Mouse (Mus musculus) mature B cell (primary cell): ENCODE results near the gene Ppp6r2.

Experiments
- in situ Hi-C: fragments of 300-500 bp; cut with MboI; formaldehyde crosslinking; loops from 2 replicates; pipeline ENCODE4 v1.14.3; 2019

Gene Ppp6r2

DNA sequence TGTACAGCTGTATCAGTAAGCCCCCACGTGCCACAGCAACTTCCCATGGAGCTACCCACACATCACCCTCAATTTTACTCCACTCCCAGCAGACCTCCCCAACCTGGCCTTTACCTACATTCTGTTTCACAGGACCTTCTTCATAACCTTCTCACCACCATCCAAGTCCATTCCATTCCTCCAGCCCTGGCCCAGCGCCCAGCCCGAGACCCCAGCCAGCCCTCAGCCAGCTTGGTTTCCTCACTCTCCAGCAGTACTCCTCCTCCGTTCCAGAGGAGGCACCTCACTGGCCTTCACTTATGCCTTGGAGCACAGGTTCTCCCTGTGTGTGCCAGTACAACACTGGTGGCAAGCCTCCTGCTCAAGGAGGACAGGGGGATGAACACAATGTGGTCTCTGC lies 102.0 kb downstream of the Ppp6r2 start:
- in situ Hi-C loops, result no loop called here

DNA sequence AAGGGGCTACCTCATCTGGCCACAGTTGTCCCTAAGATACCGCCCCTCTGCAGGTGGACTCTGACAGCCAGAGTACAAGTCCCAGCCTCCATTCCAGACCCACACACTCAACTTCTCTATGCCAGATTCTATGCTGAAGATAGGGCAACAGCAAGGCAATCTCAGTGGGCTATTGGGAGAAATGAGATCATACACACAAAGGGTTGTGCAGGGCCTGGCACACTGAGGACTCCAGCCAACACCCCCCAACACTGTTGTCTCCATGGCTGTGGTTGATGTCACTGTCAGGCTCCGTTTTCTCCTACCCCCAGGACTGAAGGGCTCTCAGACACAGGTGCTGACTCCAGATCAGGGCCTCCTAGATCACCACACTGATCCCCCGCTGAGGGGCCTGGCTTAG lies 102.8 kb downstream of the Ppp6r2 start:
- in situ Hi-C loops, result no loop called here

DNA sequence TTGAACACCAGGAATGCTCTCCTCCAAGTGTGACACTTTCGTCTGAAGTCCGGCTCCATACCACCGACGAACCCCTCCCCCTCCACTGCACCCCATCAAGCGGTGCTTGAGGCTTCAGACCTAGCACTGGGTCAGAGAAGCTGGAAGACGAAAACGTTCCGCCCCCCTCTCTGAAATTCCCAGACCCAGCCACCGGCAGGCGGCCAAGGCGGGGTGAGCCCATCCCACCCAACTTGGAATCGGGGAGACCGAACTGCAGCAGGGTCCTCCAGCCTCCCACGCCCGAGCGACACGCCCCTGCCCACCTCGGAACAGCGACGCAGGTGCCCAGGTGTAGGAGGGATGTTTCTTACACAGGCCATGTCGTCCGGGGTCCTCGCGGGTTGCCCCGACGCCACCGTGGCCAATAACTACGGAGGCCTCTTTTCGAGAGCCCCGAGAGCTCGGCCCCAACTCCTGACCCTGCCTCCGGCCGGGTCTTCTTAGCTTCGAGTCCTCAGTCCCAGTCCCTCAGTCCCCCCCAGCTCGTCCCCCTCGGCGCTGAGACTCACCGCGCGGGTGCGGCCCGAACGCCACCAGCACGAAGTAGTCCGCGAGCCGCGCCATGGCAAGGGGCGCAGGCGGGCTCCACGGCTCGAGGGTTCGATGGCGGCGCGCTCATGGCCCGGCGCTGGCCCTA lies 103.3 kb downstream of the Ppp6r2 start:
- in situ Hi-C loops, result no loop called here

DNA sequence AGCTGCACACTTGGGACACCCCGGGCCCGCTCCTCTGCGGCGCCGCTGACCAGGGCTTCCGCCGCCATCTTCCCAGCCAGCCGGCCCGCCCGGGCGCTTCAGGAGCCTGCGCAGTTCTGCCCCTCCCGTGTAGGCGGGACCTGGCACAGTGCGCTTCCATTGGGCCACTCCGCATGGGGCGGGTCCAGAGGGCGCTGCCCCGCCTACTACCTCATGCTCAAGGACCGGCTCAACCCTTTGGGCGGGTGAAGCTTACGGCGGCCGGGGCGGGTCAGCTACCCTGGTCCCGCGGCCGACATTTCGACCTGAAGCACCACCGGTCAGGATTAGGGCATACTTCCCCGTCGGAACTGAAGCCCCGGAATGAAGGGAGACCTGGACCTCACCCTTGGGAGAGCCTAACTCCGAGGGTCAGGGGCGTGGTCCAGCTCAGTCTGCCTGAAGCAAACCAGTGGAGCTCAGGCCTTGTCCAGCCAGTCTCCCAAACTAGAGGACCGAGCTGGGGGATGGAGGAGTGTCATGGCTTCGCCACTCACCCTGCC lies 103.9 kb downstream of the Ppp6r2 start, which contains the start of gene Sbf1:
Gene Sbf1, minus strand, starts transcription at position 122 of the 542 bp plus-strand sequence.
- in situ Hi-C loops, result no loop called here

DNA sequence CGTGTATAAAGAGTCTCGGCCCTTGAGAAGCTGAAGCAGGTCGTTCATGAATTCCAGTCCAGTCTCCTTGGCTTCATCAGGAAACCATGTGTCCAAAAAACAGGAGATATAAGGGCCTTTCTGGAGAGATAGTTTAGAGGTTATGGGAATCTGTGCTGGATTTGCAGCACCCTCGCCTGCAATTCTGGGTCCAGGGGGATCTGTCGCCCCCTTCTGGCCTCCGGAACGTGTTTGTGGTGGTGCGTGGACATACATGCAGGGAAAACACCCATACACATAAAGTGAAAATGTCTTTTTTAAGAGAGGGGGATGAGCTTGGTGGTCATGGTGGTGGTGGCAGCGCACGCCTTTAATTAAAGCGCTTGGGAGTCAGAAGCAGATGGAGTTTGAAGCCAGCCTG lies 104.8 kb downstream of the Ppp6r2 start:
- in situ Hi-C loops, result no loop called here

DNA sequence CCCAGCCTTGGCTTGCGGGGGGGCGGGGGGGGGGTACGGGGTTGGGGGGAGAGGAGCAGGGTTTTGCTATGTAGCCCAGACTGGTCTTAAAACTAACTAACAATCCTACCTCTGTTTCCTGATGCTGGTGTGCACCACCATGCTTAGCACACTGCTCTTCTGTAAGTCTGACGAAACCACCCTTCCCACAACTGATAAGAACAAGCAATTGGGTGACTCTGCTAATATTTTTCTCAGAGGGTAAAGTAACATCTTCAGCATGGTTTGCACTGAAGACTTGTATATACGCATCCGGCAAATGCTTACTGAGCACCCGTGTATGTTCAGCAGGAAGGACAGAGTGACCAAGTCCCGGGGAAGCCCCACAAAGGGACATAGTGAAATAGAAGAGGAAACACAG lies 109.9 kb downstream of the Ppp6r2 start:
- in situ Hi-C loops, result no loop called here

DNA sequence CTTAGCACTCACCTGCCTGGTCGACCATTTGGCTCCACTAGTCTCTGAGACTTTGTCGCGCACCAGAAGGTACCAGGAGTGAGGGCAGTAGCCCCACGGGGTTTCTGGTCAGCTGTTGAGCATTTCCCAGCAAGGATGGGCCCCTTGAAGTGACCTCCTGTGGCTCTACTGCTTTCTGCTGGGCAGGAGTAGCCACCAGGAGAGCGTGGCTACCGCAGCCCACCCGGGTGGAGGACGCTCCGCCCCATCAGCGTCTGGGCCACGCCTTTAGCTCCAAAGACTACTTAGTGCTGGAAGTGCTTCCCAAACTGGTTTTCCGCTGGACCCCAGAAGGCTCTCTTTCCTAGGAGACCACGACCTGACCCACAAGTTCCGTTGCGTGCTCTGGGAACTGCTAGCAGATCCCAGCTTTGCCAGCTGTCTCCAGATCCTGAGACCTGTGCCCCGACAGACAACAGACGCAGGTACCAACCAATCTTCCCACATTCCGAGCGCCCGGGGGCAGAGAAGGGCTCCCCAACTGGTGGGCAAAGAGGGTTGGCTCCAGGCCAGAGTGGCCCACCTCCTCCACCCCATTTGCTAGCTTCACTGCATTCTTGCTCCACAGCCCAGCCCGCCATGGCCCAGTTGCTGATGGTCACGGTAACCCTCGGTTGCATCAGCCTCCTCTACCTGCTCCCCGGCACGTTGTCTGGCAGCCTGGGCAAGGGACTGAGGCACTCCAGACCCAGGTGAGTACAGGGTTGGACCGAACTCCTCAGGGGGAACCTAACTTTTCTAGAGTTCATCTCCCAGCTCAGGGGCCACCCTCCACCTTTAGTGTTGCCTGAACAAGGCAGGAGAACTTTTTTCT lies 111.5 kb downstream of the Ppp6r2 start, which contains the start of gene Adm2:
Gene Adm2, plus strand, starts transcription at position 51 of the 853 bp plus-strand sequence.
- in situ Hi-C loops, result no loop called here

DNA sequence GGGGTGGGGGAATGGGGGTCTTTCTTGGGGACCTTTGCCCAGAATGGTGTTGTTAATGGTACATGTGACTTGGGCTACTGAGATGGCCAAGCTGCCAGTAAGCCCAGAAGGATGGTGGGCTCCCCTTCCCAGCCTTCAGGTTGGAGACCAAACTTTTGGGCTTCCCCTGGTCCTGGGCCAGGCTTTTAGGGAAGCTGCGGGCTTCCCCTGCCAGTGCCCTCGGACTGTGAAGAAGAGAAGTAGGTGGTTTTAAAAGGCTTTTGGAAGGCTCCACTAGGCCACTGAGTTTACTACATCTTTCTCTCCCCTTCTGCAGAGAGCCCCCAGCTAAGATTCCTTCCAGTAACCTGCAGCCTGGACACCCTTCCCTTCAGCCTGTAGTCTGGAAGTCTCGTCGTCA lies 112.3 kb downstream of the Ppp6r2 start:
- in situ Hi-C loops, result no loop called here

DNA sequence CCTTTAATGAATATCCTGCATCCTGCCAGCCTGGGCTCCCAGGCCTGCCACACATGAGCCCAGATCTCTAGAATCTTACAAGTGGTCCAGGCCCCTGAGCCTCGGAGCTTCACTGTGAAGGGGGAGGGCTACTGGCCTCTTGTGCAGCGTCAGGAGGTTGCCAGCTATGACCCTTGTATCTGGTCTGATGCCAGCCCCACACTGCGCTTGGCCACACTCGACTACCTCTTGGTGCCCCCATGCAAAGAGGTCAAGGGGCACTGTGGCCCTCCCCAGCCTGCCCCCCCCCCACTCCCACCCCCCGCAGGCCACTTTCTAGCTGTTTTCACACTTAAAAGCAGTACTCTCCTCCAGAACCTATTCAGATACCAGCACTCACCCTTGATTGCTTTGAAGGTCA lies 115.1 kb downstream of the Ppp6r2 start:
- in situ Hi-C loops, result no loop called here

DNA sequence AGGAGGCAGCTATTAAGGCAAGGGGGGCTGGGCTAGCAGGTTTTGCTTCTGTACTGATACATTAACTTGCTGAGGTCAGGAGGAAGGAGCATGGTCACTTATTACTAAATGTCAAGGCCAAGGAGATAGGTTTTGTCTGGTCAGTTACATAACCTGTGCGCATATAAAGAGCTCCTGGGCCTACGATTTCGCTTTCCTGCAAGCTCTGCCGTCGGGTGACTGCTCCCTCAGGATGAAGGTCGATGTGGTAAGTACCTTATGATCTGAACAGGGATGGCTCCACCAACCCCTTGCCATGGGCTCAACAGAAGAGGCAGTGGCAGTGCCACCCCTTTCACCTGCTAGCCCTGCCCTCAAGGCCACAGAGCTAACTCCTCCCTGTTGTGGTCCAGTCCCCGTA lies 122.9 kb downstream of the Ppp6r2 start, which contains the start of gene Miox:
Gene Miox, plus strand, starts transcription at position 128 of the 400 bp plus-strand sequence.
- in situ Hi-C loops, result no loop called here

DNA sequence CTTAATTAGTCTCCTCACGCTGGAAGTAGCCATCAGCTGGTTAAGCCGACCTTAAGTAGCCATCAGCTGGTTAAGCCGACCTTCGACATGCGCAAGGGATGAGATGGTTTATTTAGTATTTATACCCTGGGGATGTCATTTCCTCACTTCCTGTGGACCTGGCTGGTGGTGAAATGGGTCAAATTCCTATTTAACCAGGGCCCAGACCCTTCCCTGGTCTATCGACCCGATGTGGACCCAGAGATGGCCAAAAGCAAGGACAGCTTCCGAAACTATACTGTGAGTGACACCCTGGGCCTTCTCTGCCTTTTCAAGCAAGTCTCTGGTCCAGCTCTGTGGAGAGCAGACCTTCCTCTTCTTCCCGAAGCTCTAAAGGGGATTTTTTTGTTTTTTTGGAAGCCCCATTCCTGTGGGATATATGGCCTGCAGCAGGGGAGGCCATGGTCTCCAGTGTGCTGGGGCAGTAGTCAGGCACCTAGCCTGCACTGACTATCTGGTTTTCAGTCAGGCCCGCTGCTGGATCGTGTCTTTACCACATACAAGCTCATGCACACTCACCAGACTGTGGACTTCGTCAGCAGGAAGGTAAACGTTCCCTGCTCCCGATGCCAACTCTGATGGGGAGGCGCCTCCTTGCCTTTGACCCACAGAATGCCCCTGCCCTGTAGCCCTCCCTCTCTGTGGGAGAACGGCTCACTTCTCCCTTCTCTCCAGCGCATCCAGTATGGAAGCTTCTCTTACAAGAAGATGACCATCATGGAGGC lies 123.6 kb downstream of the Ppp6r2 start:
- in situ Hi-C loops, result no loop called here

DNA sequence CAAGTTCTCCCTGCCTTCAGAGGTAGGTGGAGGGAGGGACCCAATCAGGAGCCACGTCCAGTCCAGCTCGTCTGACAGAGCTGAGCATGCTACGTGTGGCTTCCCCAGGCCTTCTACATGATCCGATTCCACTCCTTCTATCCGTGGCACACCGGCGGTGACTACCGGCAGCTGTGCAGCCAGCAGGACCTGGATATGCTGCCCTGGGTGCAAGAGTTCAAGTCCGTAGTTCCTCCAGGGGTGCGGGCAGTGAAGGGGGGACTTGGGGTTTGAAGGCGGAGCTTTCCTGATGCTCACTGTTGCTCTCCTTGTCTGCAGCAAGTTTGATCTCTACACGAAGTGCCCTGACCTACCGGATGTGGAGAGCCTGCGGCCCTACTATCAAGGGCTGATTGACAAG lies 125.1 kb downstream of the Ppp6r2 start:
- in situ Hi-C loops, result no loop called here
